Mouse (Mus musculus) megakaryocyte, adult 5-6 weeks (primary cell): ENCODE results near the gene Gm21987. TPM values are rescaled to one million over a fixed set of nuclear protein-coding genes. Genes with fewer than 3 reads are reported as not detected.

Source experiments
- ATAC-seq: 2 replicates; pipeline ENCODE4 v1.8.0; 2016; ENCODE audit warnings: mild to moderate bottlenecking, inconsistent platforms; ENCODE audit not compliant: poor library complexity, severe bottlenecking
- total RNA-seq, 2 experiments: library from RNA; stranded (forward) in 1 of 2; stranded (reverse) in 1 of 2; fragments of 153-499, 151-499 nt in 1 of 2; fragments of 221-1000, 200-1000 nt in 1 of 2; gene quantifications; 2 replicates each; pipeline versions ENCODE4 v1.2.3 to v1.2.4; 2015 to 2017

Gm21987 gene
- total RNA-seq, 2 experiments from 2014 or later, result not detected

GRCm38 (mm10) chr16:38348217-38348761 lies 1.4 kb downstream of the Gm21987 start:
- no peak for ATAC-seq

- ATAC-seq, result no peak
Observed at GRCm38 (mm10) chr16:38349881-38350280, 3.0 kb downstream of the Gm21987 start.

GRCm38 (mm10) chr16:38350361-38350855 lies 3.6 kb downstream of the Gm21987 start:
- ATAC-seq, result no peak

GRCm38 (mm10) chr16:38350939-38351338 lies 4.1 kb downstream of the Gm21987 start:
- ATAC-seq, result no peak

- ATAC-seq, result no peak
Observed at GRCm38 (mm10) chr16:38352031-38352430, 5.2 kb downstream of the Gm21987 start.

- ATAC-seq, result no peak
Observed at GRCm38 (mm10) chr16:38352851-38353250, 6.0 kb downstream of the Gm21987 start.

- ATAC-seq, result peak; percentile 58
Observed at GRCm38 (mm10) chr16:38353642-38354041, 6.8 kb downstream of the Gm21987 start.

- ATAC-seq, result no peak; the same call in 1 of the 2 replicates
Observed at GRCm38 (mm10) chr16:38354185-38354913, 7.5 kb downstream of the Gm21987 start.

- ATAC-seq, result no peak
Observed at GRCm38 (mm10) chr16:38358256-38358812, 11.5 kb downstream of the Gm21987 start.

- ATAC-seq, result no peak
Observed at GRCm38 (mm10) chr16:38359241-38359640, 12.4 kb downstream of the Gm21987 start.

- no peak for ATAC-seq
Observed at GRCm38 (mm10) chr16:38359857-38360256, 13.0 kb downstream of the Gm21987 start.

GRCm38 (mm10) chr16:38360317-38360716 lies 13.5 kb downstream of the Gm21987 start:
- ATAC-seq, result no peak

- no peak for ATAC-seq
Observed at GRCm38 (mm10) chr16:38361933-38362332, 15.1 kb downstream of the Gm21987 start, which contains the start of gene Popdc2. Popdc2 (plus strand) TSS chr16:38362209.

GRCm38 (mm10) chr16:38362493-38363255 lies 15.8 kb downstream of the Gm21987 start:
- no peak for ATAC-seq

GRCm38 (mm10) chr16:38363256-38363595 lies 16.4 kb downstream of the Gm21987 start:
- ATAC-seq, result no peak

- ATAC-seq, result no peak
Observed at GRCm38 (mm10) chr16:38363657-38364056, 16.8 kb downstream of the Gm21987 start.

- ATAC-seq, result no peak
Observed at GRCm38 (mm10) chr16:38365390-38365789, 18.6 kb downstream of the Gm21987 start.

- no peak for ATAC-seq
Observed at GRCm38 (mm10) chr16:38366231-38366630, 19.4 kb downstream of the Gm21987 start.

GRCm38 (mm10) chr16:38368336-38368735 lies 21.5 kb downstream of the Gm21987 start:
- ATAC-seq, result no peak

GRCm38 (mm10) chr16:38369000-38369399 lies 22.2 kb downstream of the Gm21987 start:
- ATAC-seq, result no peak

- no peak for ATAC-seq
Observed at GRCm38 (mm10) chr16:38369431-38369830, 22.6 kb downstream of the Gm21987 start.
